Mouse (Mus musculus): ENCODE results near the gene Pagr1b. TPM values are rescaled to one million over a fixed set of nuclear protein-coding genes. Genes with fewer than 3 reads are reported as not detected.
A peak's percentile ranks its signal among the peaks of the same experiment; 100 is the strongest.

The Pagr1b gene
- polyA plus RNA-seq (2015; fragmentation: Nextera tagmentation; extraction: Ambion mirVana) = 0.30 TPM in 1 of 2 replicates, not detected in the other

- Histone ChIP-seq H3K9ac (replicated peaks) (peak within 1 kb of the TSS; percentile 93), H3K4me2 (replicated peaks) (peak within 1 kb of the TSS; percentile 89), H3K4me1 (replicated peaks) (peaks cover 67% of the 10 kb centered on the region), H3K4me3 (replicated peaks) (peak within 1 kb of the TSS; percentile 80), H3K27ac (peak within 1 kb of the TSS; percentile 98), H3K9me3 (no peaks in the 10 kb centered on the region), H3K27me3 (no peaks in the 10 kb centered on the region), H3K36me3 (peaks cover 36% of the 10 kb centered on the region)
- ATAC-seq = no peak
Measured at GRCm38 (mm10) chr7:127016481-127016485, at the start of gene Pagr1b. TSS of gene Pagr1b (minus strand) at chr7:127016484.

- Histone ChIP-seq H3K9ac (replicated peaks) (no peak overlapping the region), H3K4me3 (replicated peaks) (no peak overlapping the region), H3K9me3 (no peaks in the 10 kb centered on the region), H3K27ac (no peak overlapping the region), H3K4me1 (replicated peaks) (no peaks in the 10 kb centered on the region), H3K36me3 (no peaks in the 10 kb centered on the region), H3K4me2 (replicated peaks) (no peak overlapping the region), H3K27me3 (no peaks in the 10 kb centered on the region)
- no peak for ATAC-seq
- WGBS = 90% methylated on average over 6 of the region's 6 CpGs
Measured at GRCm38 (mm10) chr7:127065538-127065937, 49.3 kb upstream of the Pagr1b start.

- Histone ChIP-seq H3K4me1 (replicated peaks) (no peaks in the 10 kb centered on the region), H3K4me3 (replicated peaks) (no peak overlapping the region), H3K27me3 (0 out of 2 replicates have a peak, but pooled peaks cover 4% of the 10 kb centered on the region), H3K4me2 (replicated peaks) (no peak overlapping the region), H3K9ac (replicated peaks) (no peak overlapping the region), H3K9me3 (no peaks in the 10 kb centered on the region), H3K27ac (no peak overlapping the region), H3K36me3 (no peaks in the 10 kb centered on the region)
- ATAC-seq = no peak
- WGBS = 78% methylated on average over 5 of the region's 5 CpGs
Measured at GRCm38 (mm10) chr7:127055026-127055585, 38.8 kb upstream of the Pagr1b start.

- Histone ChIP-seq H3K4me1 (replicated peaks) (peaks cover 21% of the 10 kb centered on the region), H3K36me3 (peaks cover 4% of the 10 kb centered on the region; the same call in 1 of the 2 replicates), H3K27ac (peak within 1 kb of the TSS; percentile 71), H3K4me3 (replicated peaks) (peak within 1 kb of the TSS; percentile 80), H3K9ac (replicated peaks) (peak within 1 kb of the TSS; percentile 82), H3K9me3 (no peaks in the 10 kb centered on the region), H3K4me2 (replicated peaks) (peak within 1 kb of the TSS; percentile 92), H3K27me3 (no peaks in the 10 kb centered on the region)
- under 1% methylated on average over 53 of the region's 53 CpGs for WGBS
- peak; percentile 91 for ATAC-seq
Measured at GRCm38 (mm10) chr7:127041851-127042672, 25.8 kb upstream of the Pagr1b start, which contains the start of gene Kif22. TSS of gene Kif22 (minus strand) at chr7:127042471.

- Histone ChIP-seq H3K4me1 (replicated peaks) (peaks cover 13% of the 10 kb centered on the region), H3K9ac (replicated peaks) (no peak overlapping the region), H3K27ac (0 out of 2 replicates have a peak overlapping the region, but pooled peaks have one; percentile 4), H3K27me3 (no peaks in the 10 kb centered on the region), H3K4me3 (replicated peaks) (no peak overlapping the region), H3K9me3 (no peaks in the 10 kb centered on the region), H3K4me2 (replicated peaks) (no peak overlapping the region), H3K36me3 (peaks cover 35% of the 10 kb centered on the region)
- WGBS = 92% methylated on average over 1 of the region's 1 CpGs
- ATAC-seq = no peak
Measured at GRCm38 (mm10) chr7:127031244-127031643, 15.0 kb upstream of the Pagr1b start.

GRCm38 (mm10) chr7:127030172-127030571 is 13.9 kb upstream of the Pagr1b start:
- peaks cover 29% of the 10 kb centered on the region for H3K36me3 ChIP-seq
- H3K4me3 ChIP-seq (replicated peaks) = no peak overlapping the region
- H3K9ac ChIP-seq (replicated peaks) = no peak overlapping the region
- 100% methylated on average over 1 of the region's 1 CpGs for WGBS
- no peak overlapping the region for H3K4me2 ChIP-seq (replicated peaks)
- no peak for ATAC-seq
- H3K27ac ChIP-seq = no peak overlapping the region
- no peaks in the 10 kb centered on the region for H3K27me3 ChIP-seq
- no peaks in the 10 kb centered on the region for H3K9me3 ChIP-seq
- H3K4me1 ChIP-seq (replicated peaks) = peaks cover 13% of the 10 kb centered on the region

DNA sequence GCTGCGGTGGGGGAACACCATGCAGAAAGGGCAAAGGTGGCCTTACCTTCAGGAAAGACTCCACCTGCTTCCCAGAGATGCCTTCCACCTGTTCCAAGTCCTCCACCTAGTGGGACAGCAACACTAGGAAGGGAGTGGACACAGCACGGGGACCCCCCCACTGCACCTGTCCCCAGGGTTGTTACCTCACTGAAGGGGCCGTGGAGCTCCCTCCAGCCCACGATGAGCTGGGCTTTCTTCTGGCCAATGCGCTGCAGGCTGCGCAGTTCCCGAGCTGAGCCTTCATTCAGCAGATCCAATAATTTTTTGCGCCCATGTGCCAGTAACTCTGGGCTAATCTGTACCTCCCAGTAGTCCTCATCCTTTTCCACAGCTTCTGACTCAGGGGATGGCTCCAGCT is 11.6 kb upstream of the Pagr1b start:
- peak overlapping the region; percentile 100 for H3K27ac ChIP-seq
- peaks cover 33% of the 10 kb centered on the region for H3K36me3 ChIP-seq
- peak overlapping the region; percentile 72 for H3K9ac ChIP-seq (replicated peaks)
- peak overlapping the region; percentile 78 for H3K4me2 ChIP-seq (replicated peaks)
- peak; percentile 9; the same call in 1 of the 2 replicates for ATAC-seq
- 64% methylated on average over 8 of the region's 8 CpGs for WGBS
- H3K4me3 ChIP-seq (replicated peaks) = peak overlapping the region; percentile 96
- no peaks in the 10 kb centered on the region for H3K9me3 ChIP-seq
- peaks cover 36% of the 10 kb centered on the region for H3K4me1 ChIP-seq (replicated peaks)
- no peaks in the 10 kb centered on the region for H3K27me3 ChIP-seq

DNA sequence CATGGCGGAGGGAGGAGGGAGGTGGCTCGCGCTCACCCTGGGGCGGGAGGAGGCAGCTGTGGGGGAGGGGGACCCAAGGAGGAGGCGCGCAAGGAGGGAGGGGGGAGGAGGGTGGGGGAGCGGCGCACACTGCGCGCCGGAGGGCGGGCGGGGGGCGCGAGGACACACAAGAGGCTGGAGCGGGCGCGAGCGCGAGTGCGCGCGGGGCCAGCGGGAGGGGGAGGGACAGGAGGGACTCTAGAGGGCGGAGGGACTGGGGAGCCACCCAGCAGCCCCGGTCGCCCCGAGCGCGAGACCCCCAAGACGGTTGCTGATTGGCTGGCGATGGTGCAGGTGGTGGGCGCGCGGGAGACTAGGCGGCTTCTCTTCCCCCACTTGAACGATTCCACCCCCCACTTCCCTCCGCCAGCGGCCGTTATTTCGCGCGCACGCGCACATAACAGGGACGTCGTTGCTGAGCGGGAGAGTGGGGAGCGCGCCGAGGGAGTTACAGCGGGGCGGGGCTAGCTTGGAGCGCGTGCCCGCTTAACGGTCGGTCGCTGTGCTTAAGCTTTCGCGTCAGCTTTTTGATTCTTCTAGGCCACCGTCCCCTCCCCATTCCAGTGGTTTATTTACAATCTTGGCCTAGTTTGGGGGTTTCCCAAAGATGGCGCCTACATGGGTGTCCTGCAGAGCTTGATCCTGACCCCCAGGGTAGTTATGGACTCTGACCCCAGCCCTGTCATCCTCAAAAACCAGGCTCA is 10.9 kb upstream of the Pagr1b start, which contains the start of gene Maz:
Gene Maz (minus strand): TSS at position 54 of the 743 bp plus-strand sequence.
- Histone ChIP-seq H3K36me3 (peaks cover 33% of the 10 kb centered on the region), H3K27me3 (no peaks in the 10 kb centered on the region), H3K4me2 (replicated peaks) (peak within 1 kb of the TSS; percentile 96), H3K9me3 (no peaks in the 10 kb centered on the region), H3K4me3 (replicated peaks) (peak within 1 kb of the TSS; percentile 96), H3K4me1 (replicated peaks) (peaks cover 43% of the 10 kb centered on the region), H3K9ac (replicated peaks) (peak within 1 kb of the TSS; percentile 100), H3K27ac (peak within 1 kb of the TSS; percentile 100)
- under 1% methylated on average over 63 of the region's 63 CpGs for WGBS
- peak; percentile 87 for ATAC-seq

DNA sequence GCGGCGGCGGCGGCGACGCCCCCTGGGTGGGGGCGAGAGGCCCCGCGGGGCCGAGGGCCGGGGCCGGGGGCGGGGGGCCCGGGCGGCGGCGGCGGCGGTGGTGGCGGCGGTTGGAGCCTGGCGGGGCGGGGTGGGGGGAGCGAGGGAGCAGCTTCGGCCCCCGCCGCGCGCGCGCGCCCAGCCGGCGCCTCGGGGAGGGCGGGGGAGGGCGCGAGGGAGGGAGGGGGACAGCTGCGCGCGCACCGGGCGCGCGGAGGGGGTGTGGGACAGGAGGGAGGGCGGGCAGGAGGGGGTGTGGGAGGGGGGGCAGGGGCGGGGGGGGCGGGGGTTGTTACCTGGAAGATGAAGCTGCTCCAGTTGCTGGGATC is 10.3 kb upstream of the Pagr1b start:
- peak overlapping the region; percentile 100 for H3K9ac ChIP-seq (replicated peaks)
- H3K36me3 ChIP-seq = peaks cover 31% of the 10 kb centered on the region
- H3K4me3 ChIP-seq (replicated peaks) = peak overlapping the region; percentile 96
- H3K27ac ChIP-seq = peak overlapping the region; percentile 100
- H3K4me2 ChIP-seq (replicated peaks) = peak overlapping the region; percentile 96
- no peaks in the 10 kb centered on the region for H3K9me3 ChIP-seq
- 3% methylated on average over 14 of the region's 48 CpGs for WGBS
- peaks cover 49% of the 10 kb centered on the region for H3K4me1 ChIP-seq (replicated peaks)
- no peak for ATAC-seq
- no peaks in the 10 kb centered on the region for H3K27me3 ChIP-seq

DNA sequence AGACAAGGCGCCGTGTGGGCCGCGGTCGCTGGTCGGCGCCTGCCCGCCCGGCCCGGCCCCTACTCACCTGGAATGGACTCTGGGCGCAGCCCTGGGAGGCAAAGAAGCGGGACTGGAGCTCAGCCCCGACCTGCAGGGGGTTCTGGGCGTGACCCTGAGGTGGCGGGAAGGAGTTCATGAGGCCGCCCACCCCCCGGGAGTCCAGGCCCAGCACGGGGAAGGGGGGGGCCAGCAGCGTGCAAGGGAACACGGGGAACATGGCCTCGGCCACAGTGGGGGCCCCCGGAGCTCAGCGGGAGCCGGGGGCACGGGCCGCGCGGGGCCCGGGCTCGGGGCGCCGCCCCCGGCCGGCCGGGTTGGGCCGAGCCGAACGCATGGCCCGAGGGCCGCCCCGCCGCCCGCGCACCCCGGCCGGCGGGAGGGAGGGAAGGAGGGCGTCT is 9.9 kb upstream of the Pagr1b start:
- Histone ChIP-seq H3K36me3 (peaks cover 27% of the 10 kb centered on the region), H3K4me2 (replicated peaks) (peak overlapping the region; percentile 96), H3K27me3 (no peaks in the 10 kb centered on the region), H3K4me3 (replicated peaks) (peak overlapping the region; percentile 96), H3K9ac (replicated peaks) (peak overlapping the region; percentile 100), H3K27ac (peak overlapping the region; percentile 100), H3K4me1 (replicated peaks) (peaks cover 53% of the 10 kb centered on the region), H3K9me3 (no peaks in the 10 kb centered on the region)
- peak; percentile 24 for ATAC-seq
- WGBS = 2% methylated on average over 21 of the region's 48 CpGs

DNA sequence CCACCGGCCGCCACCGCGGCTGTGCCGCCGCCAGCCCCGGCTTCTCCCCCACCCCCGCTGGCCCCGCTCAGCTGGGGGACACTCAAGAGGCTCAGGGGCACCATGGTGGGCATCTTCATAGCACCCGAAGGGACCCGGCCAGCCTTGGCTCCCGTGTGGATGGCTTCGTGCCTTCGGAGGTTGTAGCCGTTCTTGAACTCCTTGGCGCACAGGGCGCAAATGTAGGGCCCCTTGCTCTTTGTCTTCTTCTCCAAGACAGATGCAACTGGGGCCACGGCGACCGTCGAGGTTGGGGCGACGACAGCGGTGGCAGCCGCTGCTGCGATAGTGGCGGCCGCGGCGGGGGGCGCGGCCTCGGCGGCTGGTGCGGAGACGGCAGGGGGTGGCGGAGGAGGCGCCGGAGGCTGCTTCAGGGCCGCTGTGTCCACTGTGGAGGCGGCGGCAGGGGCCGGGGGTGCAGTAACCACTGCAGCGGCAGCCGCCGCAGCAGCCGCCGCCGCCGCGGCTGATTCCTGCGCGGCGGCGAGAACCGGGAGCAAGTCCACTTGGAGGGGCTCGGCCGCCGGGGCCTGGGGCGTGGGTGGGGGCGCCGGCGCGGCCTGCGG is 9.4 kb upstream of the Pagr1b start:
- under 1% methylated on average over 60 of the region's 65 CpGs for WGBS
- peak overlapping the region; percentile 96 for H3K4me2 ChIP-seq (replicated peaks)
- peaks cover 27% of the 10 kb centered on the region for H3K36me3 ChIP-seq
- ATAC-seq = peak; percentile 5; the same call in 1 of the 2 replicates
- peak overlapping the region; percentile 96 for H3K4me3 ChIP-seq (replicated peaks)
- no peaks in the 10 kb centered on the region for H3K9me3 ChIP-seq
- H3K27me3 ChIP-seq = no peaks in the 10 kb centered on the region
- H3K4me1 ChIP-seq (replicated peaks) = peaks cover 58% of the 10 kb centered on the region
- H3K9ac ChIP-seq (replicated peaks) = peak overlapping the region; percentile 100
- peak overlapping the region; percentile 100 for H3K27ac ChIP-seq

Measured in midbrain, embryonic 13.5 days (tissue).